Mouse (Mus musculus) heart, adult 2 months (tissue): ENCODE results near the gene Sdk2.

Experiments
- CTCF ChIP-seq: fragments of 200-600 bp; IDR thresholded peaks from 2 replicates; pipeline ENCODE4 v1.8.1; 2022; ENCODE audit warnings: antibody characterized with exemption, mild to moderate bottlenecking, moderate library complexity
- EP300 ChIP-seq: fragments of 200-500 bp; IDR thresholded peaks from 2 replicates; pipeline ENCODE4 v1.6.1; 2011; ENCODE audit warnings: low read depth, low read length, control low read depth; ENCODE audit not compliant: insufficient read depth

GRCm38 (mm10) chr11:113745961-113746360, 320.9 kb downstream of the Sdk2 start:
- TF ChIP-seq EP300, result no peak
- no peak for TF ChIP-seq CTCF
